Mouse (Mus musculus) E14TG2a.4 (cell line): Measurements from ENCODE around the gene Lss.

Experiments used
- CTCF ChIP-seq: conservative IDR thresholded peaks from 2 replicates; pipeline ENCODE4 v1.5.1; 2014; ENCODE audit warnings: low read length
- NANOG ChIP-seq: IDR thresholded peaks from 2 replicates; pipeline ENCODE4 v1.6.1; 2014; ENCODE audit warnings: borderline replicate concordance, low read length, mixed read lengths

DNA sequence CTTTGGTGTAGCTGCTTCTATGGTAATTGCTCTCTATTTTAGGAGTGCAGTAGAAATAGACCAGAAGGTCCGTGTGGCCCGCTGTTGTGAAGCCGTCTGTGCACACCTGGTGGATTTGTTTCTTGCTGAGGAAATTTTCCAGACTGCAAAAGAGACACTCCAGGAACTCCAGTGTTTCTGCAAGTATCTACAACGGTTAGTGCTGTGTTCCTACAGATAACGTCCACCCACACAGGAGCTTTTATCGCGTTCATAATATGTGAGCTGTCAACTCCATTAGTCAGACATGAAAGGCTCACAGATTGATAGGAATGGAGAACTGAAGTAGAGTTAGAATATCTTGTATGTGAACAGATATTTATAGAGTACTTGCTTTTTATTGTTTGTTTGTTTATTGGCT, 35.0 kb upstream of the Lss start:
- TF ChIP-seq CTCF (no peak), NANOG (no peak)
